Mouse (Mus musculus): ENCODE measurements at regions not wholly inside any gene's neighbourhood (a gene's known extent, or its start where the extent isn't known, plus 50 kb on each side); places are given as distances from the start of the nearest gene placed in this dataset.
"Not testable (repeated sequence)": the region's sequence is repeated elsewhere in the genome, so short reads cannot be mapped to it uniquely, and the experiment has no call there.

DNA sequence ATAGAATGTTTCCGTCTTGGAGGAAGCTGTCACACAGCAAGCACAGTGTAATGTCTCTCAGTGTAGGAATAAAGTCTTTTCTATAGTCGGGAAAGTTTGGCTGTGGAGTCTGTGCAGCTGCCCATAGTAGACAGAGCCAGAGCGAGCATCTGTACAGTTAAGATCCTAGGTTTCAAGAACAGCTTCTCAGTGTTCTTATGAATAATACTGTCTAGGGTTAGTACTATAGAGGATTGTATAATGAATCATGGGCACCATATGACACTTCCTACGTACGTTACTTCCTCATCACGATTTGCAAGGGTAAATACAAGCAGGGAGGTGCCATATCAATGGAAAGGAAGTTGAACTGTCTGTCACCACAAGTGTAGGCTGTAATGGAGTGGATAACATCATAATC is 645.6 kb upstream of the Negr1 start:
- ATAC-seq (ENCODE audit: insufficient number of reproducible peaks, insufficient read depth, low FRiP score, low read depth): no peak
- H3K27ac ChIP-seq (ENCODE audit: low read length): no peak overlapping the region
- no peak overlapping the region for H3K4me2 ChIP-seq (replicated peaks; ENCODE audit: low read depth, low read length)
- H3K4me1 ChIP-seq (ENCODE audit: control insufficient read depth, insufficient read depth, low read length): no peaks in the 10 kb centered on the region
- WGBS: 82% methylated on average over 6 of the region's 6 CpGs
- no peak overlapping the region for H3K4me3 ChIP-seq (ENCODE audit: low read depth, low read length)
- H3K36me3 ChIP-seq (ENCODE audit: control insufficient read depth, insufficient read depth, low read length): no peaks in the 10 kb centered on the region
- no peak overlapping the region for H3K9ac ChIP-seq (replicated peaks; ENCODE audit: low read depth, low read length)
- H3K27me3 ChIP-seq (ENCODE audit: control insufficient read depth, insufficient read depth, low read length): no peaks in the 10 kb centered on the region
- H3K9me3 ChIP-seq (ENCODE audit: control insufficient read depth, low read depth, low read length): no peaks in the 10 kb centered on the region

DNA sequence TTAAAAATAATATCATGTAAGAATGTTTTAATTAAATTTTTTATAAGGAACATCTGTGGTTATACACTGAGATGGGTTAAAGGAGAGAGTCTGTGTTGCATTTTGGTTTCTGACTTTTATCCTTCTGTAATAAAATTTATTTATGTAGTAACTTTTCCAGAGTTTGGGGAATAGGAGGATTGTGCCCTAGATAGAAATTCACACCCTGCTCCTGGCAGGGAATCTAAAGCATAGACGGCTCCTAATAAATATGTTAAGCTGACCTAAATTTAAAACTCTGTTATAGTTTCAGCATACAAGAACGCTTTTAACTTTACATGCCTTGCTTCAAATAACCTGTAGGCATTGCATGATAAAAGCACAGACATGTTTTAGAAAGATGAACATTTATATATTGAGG is 618.7 kb upstream of the Negr1 start:
- no peaks in the 10 kb centered on the region for H3K36me3 ChIP-seq (ENCODE audit: control insufficient read depth, insufficient read depth, low read length)
- H3K9ac ChIP-seq (replicated peaks; ENCODE audit: low read depth, low read length): no peak overlapping the region
- no peaks in the 10 kb centered on the region for H3K9me3 ChIP-seq (ENCODE audit: control insufficient read depth, low read depth, low read length)
- H3K27me3 ChIP-seq (ENCODE audit: control insufficient read depth, insufficient read depth, low read length): no peaks in the 10 kb centered on the region
- ATAC-seq (ENCODE audit: insufficient number of reproducible peaks, insufficient read depth, low FRiP score, low read depth): no peak
- H3K4me1 ChIP-seq (ENCODE audit: control insufficient read depth, insufficient read depth, low read length): no peaks in the 10 kb centered on the region
- 72% methylated on average over 2 of the region's 2 CpGs for WGBS
- H3K4me2 ChIP-seq (replicated peaks; ENCODE audit: low read depth, low read length): no peak overlapping the region
- no peak overlapping the region for H3K27ac ChIP-seq (ENCODE audit: low read length)
- no peak overlapping the region for H3K4me3 ChIP-seq (ENCODE audit: low read depth, low read length)

DNA sequence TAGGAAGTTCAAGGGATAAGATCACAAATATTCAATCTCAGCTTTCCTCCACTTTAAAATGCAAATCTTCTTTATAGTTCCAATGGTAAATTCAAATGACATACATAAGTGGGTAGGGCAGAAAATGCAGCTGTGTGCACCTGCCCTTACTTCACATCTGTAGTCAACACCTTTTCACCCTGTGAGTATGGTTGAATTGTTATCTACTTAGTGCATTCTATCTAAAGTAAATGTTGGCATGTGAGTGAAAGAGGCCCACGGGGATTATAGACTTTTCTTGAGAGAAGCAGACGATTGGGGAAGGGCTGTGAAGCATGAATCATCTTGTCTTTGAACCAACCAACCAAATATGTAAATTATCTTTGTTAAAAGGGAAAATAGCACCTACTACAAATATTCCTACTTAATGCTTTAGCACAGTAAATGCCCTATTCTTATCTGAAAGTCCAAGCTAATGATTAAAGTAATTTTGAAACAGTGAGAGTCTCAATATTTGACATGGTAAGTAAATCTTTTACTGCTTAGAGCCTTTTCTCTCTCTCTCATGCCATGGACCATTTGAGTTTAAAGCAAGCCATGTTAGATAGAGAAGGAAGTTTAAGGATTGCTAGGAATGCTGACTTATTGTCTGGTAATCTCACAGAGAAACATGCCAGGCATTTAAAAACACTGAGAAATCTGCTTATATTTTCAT is 617.4 kb upstream of the Negr1 start:
- Histone ChIP-seq H3K27ac (ENCODE audit: low read length) (no peak overlapping the region), H3K36me3 (ENCODE audit: control insufficient read depth, insufficient read depth, low read length) (no peaks in the 10 kb centered on the region), H3K4me3 (ENCODE audit: low read depth, low read length) (no peak overlapping the region), H3K27me3 (ENCODE audit: control insufficient read depth, insufficient read depth, low read length) (no peaks in the 10 kb centered on the region), H3K4me2 (replicated peaks; ENCODE audit: low read depth, low read length) (no peak overlapping the region), H3K9ac (replicated peaks; ENCODE audit: low read depth, low read length) (no peak overlapping the region), H3K4me1 (ENCODE audit: control insufficient read depth, insufficient read depth, low read length) (no peaks in the 10 kb centered on the region), H3K9me3 (ENCODE audit: control insufficient read depth, low read depth, low read length) (no peaks in the 10 kb centered on the region)
- 38% methylated on average over 2 of the region's 2 CpGs for WGBS
- ATAC-seq (ENCODE audit: insufficient number of reproducible peaks, insufficient read depth, low FRiP score, low read depth): peak; percentile 58; the same call in 1 of the 2 replicates

GRCm38 (mm10) chr3:155945188-155945587 is 616.4 kb upstream of the Negr1 start:
- Histone ChIP-seq H3K36me3 (ENCODE audit: control insufficient read depth, insufficient read depth, low read length) (no peaks in the 10 kb centered on the region), H3K4me3 (ENCODE audit: low read depth, low read length) (no peak overlapping the region), H3K27ac (ENCODE audit: low read length) (no peak overlapping the region), H3K9ac (replicated peaks; ENCODE audit: low read depth, low read length) (no peak overlapping the region), H3K4me1 (ENCODE audit: control insufficient read depth, insufficient read depth, low read length) (no peaks in the 10 kb centered on the region), H3K27me3 (ENCODE audit: control insufficient read depth, insufficient read depth, low read length) (no peaks in the 10 kb centered on the region), H3K9me3 (ENCODE audit: control insufficient read depth, low read depth, low read length) (no peaks in the 10 kb centered on the region), H3K4me2 (replicated peaks; ENCODE audit: low read depth, low read length) (no peak overlapping the region)
- 86% methylated on average over 2 of the region's 2 CpGs for WGBS
- no peak for ATAC-seq (ENCODE audit: insufficient number of reproducible peaks, insufficient read depth, low FRiP score, low read depth)

- H3K4me1 ChIP-seq (ENCODE audit: control insufficient read depth, insufficient read depth, low read length); H3K4me2 ChIP-seq (replicated peaks; ENCODE audit: low read depth, low read length); H3K27me3 ChIP-seq (ENCODE audit: control insufficient read depth, insufficient read depth, low read length); H3K9me3 ChIP-seq (ENCODE audit: control insufficient read depth, low read depth, low read length); ATAC-seq (ENCODE audit: insufficient number of reproducible peaks, insufficient read depth, low FRiP score, low read depth); H3K36me3 ChIP-seq (ENCODE audit: control insufficient read depth, insufficient read depth, low read length); H3K4me3 ChIP-seq (ENCODE audit: low read depth, low read length); H3K9ac ChIP-seq (replicated peaks; ENCODE audit: low read depth, low read length); H3K27ac ChIP-seq (ENCODE audit: low read length): not testable (repeated sequence)
- WGBS: 42% methylated on average over 2 of the region's 2 CpGs
Measured at GRCm38 (mm10) chr3:155962496-155962895, 599.1 kb upstream of the Negr1 start.

- no peak overlapping the region for H3K27ac ChIP-seq (ENCODE audit: low read length)
- H3K36me3 ChIP-seq (ENCODE audit: control insufficient read depth, insufficient read depth, low read length): no peaks in the 10 kb centered on the region
- ATAC-seq (ENCODE audit: insufficient number of reproducible peaks, insufficient read depth, low FRiP score, low read depth): no peak
- no peaks in the 10 kb centered on the region for H3K27me3 ChIP-seq (ENCODE audit: control insufficient read depth, insufficient read depth, low read length)
- no peaks in the 10 kb centered on the region for H3K4me1 ChIP-seq (ENCODE audit: control insufficient read depth, insufficient read depth, low read length)
- WGBS: 45% methylated on average over 2 of the region's 2 CpGs
- no peak overlapping the region for H3K4me2 ChIP-seq (replicated peaks; ENCODE audit: low read depth, low read length)
- no peak overlapping the region for H3K9ac ChIP-seq (replicated peaks; ENCODE audit: low read depth, low read length)
- no peak overlapping the region for H3K4me3 ChIP-seq (ENCODE audit: low read depth, low read length)
- H3K9me3 ChIP-seq (ENCODE audit: control insufficient read depth, low read depth, low read length): no peaks in the 10 kb centered on the region
Measured at GRCm38 (mm10) chr3:155979636-155980035, 582.0 kb upstream of the Negr1 start.

DNA sequence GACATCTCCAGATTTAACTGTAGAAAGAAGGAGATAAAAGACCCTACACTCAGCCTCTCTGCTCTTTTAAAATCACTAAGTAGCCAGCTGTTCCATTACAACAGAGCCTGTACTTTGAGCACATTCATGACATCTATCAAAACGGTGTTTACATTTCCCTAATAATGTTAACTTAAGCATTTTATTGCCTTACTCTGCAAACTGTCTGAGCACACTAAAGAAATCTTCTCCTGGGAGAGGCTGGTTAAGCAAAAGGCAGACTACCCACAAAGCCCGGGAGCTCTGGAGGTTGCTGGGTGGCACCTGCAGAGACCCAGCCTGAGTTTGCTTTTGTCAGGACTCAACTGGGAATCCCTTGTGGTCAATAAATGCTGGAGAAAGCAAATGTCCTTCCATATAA is 567.5 kb upstream of the Negr1 start:
- no peak overlapping the region for H3K4me3 ChIP-seq (ENCODE audit: low read depth, low read length)
- H3K36me3 ChIP-seq (ENCODE audit: control insufficient read depth, insufficient read depth, low read length): no peaks in the 10 kb centered on the region
- whole genome bisulfite sequencing: 11% methylated on average over 2 of the region's 2 CpGs
- no peak overlapping the region for H3K4me2 ChIP-seq (replicated peaks; ENCODE audit: low read depth, low read length)
- H3K4me1 ChIP-seq (ENCODE audit: control insufficient read depth, insufficient read depth, low read length): 0 out of 2 replicates have a peak, but pooled peaks cover 4% of the 10 kb centered on the region
- no peaks in the 10 kb centered on the region for H3K9me3 ChIP-seq (ENCODE audit: control insufficient read depth, low read depth, low read length)
- peak; percentile 56; the same call in 1 of the 2 replicates for ATAC-seq (ENCODE audit: insufficient number of reproducible peaks, insufficient read depth, low FRiP score, low read depth)
- no peak overlapping the region for H3K9ac ChIP-seq (replicated peaks; ENCODE audit: low read depth, low read length)
- H3K27ac ChIP-seq (ENCODE audit: low read length): no peak overlapping the region
- H3K27me3 ChIP-seq (ENCODE audit: control insufficient read depth, insufficient read depth, low read length): no peaks in the 10 kb centered on the region

GRCm38 (mm10) chr3:156017676-156018230 is 543.8 kb upstream of the Negr1 start:
- WGBS: 18% methylated on average over 7 of the region's 7 CpGs
- no peak overlapping the region for H3K4me3 ChIP-seq (ENCODE audit: low read depth, low read length)
- ATAC-seq (ENCODE audit: insufficient number of reproducible peaks, insufficient read depth, low FRiP score, low read depth): no peak
- H3K9me3 ChIP-seq (ENCODE audit: control insufficient read depth, low read depth, low read length): no peaks in the 10 kb centered on the region
- no peaks in the 10 kb centered on the region for H3K27me3 ChIP-seq (ENCODE audit: control insufficient read depth, insufficient read depth, low read length)
- H3K4me2 ChIP-seq (replicated peaks; ENCODE audit: low read depth, low read length): no peak overlapping the region
- no peak overlapping the region for H3K27ac ChIP-seq (ENCODE audit: low read length)
- H3K9ac ChIP-seq (replicated peaks; ENCODE audit: low read depth, low read length): no peak overlapping the region
- no peaks in the 10 kb centered on the region for H3K4me1 ChIP-seq (ENCODE audit: control insufficient read depth, insufficient read depth, low read length)
- no peaks in the 10 kb centered on the region for H3K36me3 ChIP-seq (ENCODE audit: control insufficient read depth, insufficient read depth, low read length)

Measured in stomach, embryonic 14.5 days (tissue).